Mouse (Mus musculus): ENCODE measurements around the gene Olfr1391.
"Not testable (repeated sequence)": the region's sequence is repeated elsewhere in the genome, so short reads cannot be mapped to it uniquely, and the experiment has no call there.

The Olfr1391 gene

GRCm38 (mm10) chr11:49322442-49322841 lies at the start of gene Olfr1391:
Gene Olfr1391, plus strand, starts transcription at chr11:49322742.
- no peak for DNase-seq (ENCODE audit: low spot score)

GRCm38 (mm10) chr11:49273834-49274519 lies 48.6 kb upstream of the Olfr1391 start:
- DNase-seq (ENCODE audit: low spot score) = no peak

- DNase-seq (ENCODE audit: low spot score) = no peak
Observed at GRCm38 (mm10) chr11:49278222-49278621, 44.3 kb upstream of the Olfr1391 start, which contains the start of gene Olfr1393. Gene Olfr1393, plus strand, starts transcription at chr11:49278304.

- not testable (repeated sequence) for DNase-seq (ENCODE audit: low spot score)
Observed at GRCm38 (mm10) chr11:49284982-49285381, 37.6 kb upstream of the Olfr1391 start, which contains the start of gene Olfr1392. Gene Olfr1392, plus strand, starts transcription at chr11:49285282.

GRCm38 (mm10) chr11:49287251-49287650 lies 35.3 kb upstream of the Olfr1391 start:
- DNase-seq (ENCODE audit: low spot score) = no peak

- no peak for DNase-seq (ENCODE audit: low spot score)
Observed at GRCm38 (mm10) chr11:49292777-49293176, 29.8 kb upstream of the Olfr1391 start.

GRCm38 (mm10) chr11:49304441-49304840 lies 18.1 kb upstream of the Olfr1391 start, which contains the start of gene Olfr10:
Gene Olfr10, plus strand, starts transcription at chr11:49304741.
- no peak for DNase-seq (ENCODE audit: low spot score)

GRCm38 (mm10) chr11:49308547-49308946 lies 14.0 kb upstream of the Olfr1391 start:
- not testable (repeated sequence) for DNase-seq (ENCODE audit: low spot score)

- DNase-seq (ENCODE audit: low spot score) = no peak
Observed at GRCm38 (mm10) chr11:49326726-49327125, 4.2 kb downstream of the Olfr1391 start.

GRCm38 (mm10) chr11:49329686-49330085 lies 7.1 kb downstream of the Olfr1391 start:
- no peak for DNase-seq (ENCODE audit: low spot score)

GRCm38 (mm10) chr11:49334888-49335287 lies 12.3 kb downstream of the Olfr1391 start, which contains the start of gene Olfr1390:
Gene Olfr1390, plus strand, starts transcription at chr11:49335188.
- no peak for DNase-seq (ENCODE audit: low spot score)

GRCm38 (mm10) chr11:49337150-49337832 lies 14.7 kb downstream of the Olfr1391 start:
- no peak for DNase-seq (ENCODE audit: low spot score)

Measured in embryo, embryonic 10.5 days (tissue).